Mouse (Mus musculus): Measurements from ENCODE around the gene Dcaf1.

Dcaf1 gene

GRCm38 (mm10) chr9:106821618-106822380 lies at the start of gene Dcaf1:
Gene Dcaf1 (plus strand): TSS chr9:106821874.
- DNase-seq (ENCODE audit: low read depth, low spot score): peak; percentile 96

GRCm38 (mm10) chr9:106776116-106776515 lies 45.6 kb upstream of the Dcaf1 start:
- DNase-seq (ENCODE audit: low read depth, low spot score): no peak

DNA sequence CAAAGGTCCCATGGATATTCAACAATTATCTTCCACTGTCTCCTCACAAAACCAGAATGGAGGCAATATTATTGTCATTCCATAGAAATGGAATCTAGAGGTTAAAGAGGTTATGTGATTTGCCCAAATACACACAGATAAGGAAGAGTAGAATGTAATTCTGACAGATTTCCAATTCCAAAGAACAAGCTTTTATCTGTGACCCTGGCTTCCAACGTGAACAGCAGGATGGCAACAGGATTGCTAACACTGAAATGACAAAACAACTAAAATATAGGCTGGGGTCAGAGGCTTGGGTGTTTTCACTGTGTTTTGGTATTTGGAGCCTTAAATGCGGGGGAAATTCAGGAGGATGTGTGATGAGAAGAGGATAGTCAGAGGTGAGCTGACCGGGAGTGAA lies 44.3 kb upstream of the Dcaf1 start:
- no peak for DNase-seq (ENCODE audit: low read depth, low spot score)

GRCm38 (mm10) chr9:106778319-106778718 lies 43.4 kb upstream of the Dcaf1 start:
- DNase-seq (ENCODE audit: low read depth, low spot score): no peak

DNA sequence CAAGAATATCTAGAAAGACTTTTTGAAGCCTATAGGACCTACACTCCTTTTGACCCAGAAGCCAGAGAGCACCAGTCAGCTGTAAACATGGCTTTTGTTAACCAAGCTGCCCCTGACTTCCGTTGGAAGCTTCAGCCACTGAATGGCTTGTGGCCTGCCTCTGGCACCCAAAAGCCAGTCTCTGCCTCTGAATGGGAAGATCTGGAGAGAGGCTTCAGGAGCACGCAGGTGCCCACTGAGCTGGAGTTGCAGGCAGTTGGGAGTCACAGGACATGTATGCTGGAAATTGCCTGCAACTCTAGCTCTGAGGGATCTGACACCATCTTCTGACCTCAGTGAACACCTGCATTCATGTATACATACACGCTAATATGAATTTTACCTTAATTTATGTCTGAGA lies 41.6 kb upstream of the Dcaf1 start:
- DNase-seq (ENCODE audit: low read depth, low spot score): no peak

- no peak for DNase-seq (ENCODE audit: low read depth, low spot score)
Observed at GRCm38 (mm10) chr9:106783554-106783953, 38.1 kb upstream of the Dcaf1 start.

DNA sequence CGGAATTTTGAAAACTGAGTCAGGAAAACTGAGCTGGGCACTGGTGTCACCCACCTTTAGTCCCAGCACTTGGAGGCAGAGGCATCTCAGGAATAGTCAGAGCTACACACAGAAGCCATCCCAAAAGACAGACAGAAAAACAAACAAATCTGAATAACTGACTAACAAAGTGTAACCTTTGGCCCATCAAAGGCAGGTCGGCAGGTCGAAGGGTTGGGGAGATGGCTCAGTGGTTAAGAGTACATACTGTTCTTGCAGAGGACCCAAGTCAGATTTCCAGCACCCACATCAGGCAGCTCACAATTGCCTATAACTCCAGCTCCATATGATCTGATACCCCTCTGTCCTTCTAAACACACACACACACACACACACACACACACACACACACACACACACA lies 36.5 kb upstream of the Dcaf1 start:
- DNase-seq (ENCODE audit: low read depth, low spot score): no peak

GRCm38 (mm10) chr9:106787979-106788811 lies 33.5 kb upstream of the Dcaf1 start:
- no peak for DNase-seq (ENCODE audit: low read depth, low spot score)

GRCm38 (mm10) chr9:106788812-106789321 lies 32.8 kb upstream of the Dcaf1 start, which contains the start of gene Rad54l2:
Gene Rad54l2 (minus strand): TSS chr9:106789194.
- DNase-seq (ENCODE audit: low read depth, low spot score): peak; percentile 48

- DNase-seq (ENCODE audit: low read depth, low spot score): no peak
Observed at GRCm38 (mm10) chr9:106789363-106789762, 32.3 kb upstream of the Dcaf1 start.

GRCm38 (mm10) chr9:106790831-106791230 lies 30.8 kb upstream of the Dcaf1 start:
- DNase-seq (ENCODE audit: low read depth, low spot score): no peak

- no peak for DNase-seq (ENCODE audit: low read depth, low spot score)
Observed at GRCm38 (mm10) chr9:106806503-106806902, 15.2 kb upstream of the Dcaf1 start.

DNA sequence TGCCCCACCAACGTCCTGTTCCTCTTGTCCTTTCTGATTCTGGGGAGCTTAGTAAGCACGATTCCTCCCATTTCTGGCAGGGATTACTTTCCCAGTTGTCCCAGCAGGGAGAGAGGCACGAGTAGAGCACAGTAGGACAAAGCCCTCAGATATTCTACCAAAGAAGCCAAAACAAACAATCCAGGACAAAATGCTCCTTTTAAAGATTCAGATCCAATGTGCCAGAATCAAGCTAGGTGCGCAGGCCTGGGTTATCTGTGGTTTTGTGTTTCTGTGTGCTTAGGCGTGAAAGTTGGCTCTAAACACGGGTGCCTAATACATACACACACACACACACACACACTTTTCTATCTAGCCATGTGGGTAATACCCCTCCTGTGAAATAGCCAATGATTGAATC lies 3.5 kb upstream of the Dcaf1 start:
- no peak for DNase-seq (ENCODE audit: low read depth, low spot score)

DNA sequence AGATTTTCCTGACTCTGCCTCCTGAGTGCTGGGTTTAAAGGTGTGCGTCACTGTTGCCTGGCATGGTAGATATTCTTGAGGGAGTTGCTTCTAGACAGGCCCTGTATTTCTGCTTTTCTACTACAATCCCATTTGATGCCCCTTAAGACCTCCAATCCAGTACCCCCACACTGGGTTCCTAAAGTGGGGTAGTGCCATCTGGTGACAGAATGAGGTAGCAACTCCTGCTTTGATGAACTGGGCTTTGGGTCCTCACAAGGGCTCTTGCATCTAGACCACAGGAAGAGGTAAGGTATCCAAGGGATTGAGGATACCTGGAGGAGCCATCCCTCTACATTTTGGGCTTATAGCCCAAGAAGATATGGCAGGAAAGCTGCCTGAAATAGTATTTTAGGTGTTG lies 2.5 kb upstream of the Dcaf1 start:
- no peak for DNase-seq (ENCODE audit: low read depth, low spot score)

DNA sequence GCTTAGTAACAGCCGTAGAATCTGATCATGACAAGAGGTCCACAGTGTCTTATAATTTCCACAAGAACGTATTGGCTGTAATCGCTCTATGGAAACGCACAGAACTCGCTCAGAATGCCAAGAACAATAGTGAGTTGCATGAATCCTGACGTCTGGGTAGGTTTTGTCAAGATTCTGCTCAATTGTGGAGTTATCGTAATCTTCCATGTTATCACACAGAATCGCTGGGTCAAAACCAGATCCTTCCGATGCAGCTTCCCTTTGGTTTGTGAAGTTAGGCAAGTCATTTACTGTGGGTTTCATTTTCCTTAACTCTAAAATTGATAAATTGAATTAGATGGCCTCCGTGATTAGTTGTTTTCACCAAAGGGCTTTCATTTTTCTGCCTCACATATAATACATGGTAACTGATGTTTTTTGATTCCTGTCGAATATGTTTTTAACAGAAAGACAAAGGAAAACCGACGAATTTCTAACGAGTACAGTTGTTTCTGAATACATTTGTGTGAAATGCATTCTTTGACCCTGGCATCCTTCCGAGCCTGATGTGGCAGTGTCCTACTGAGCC lies 540 bp upstream of the Dcaf1 start:
- no peak for DNase-seq (ENCODE audit: low read depth, low spot score)

GRCm38 (mm10) chr9:106822381-106823104 lies 869 bp downstream of the Dcaf1 start:
- DNase-seq (ENCODE audit: low read depth, low spot score): peak; percentile 60

- no peak for DNase-seq (ENCODE audit: low read depth, low spot score)
Observed at GRCm38 (mm10) chr9:106840569-106840968, 18.9 kb downstream of the Dcaf1 start.

- no peak for DNase-seq (ENCODE audit: low read depth, low spot score)
Observed at GRCm38 (mm10) chr9:106842800-106843199, 21.1 kb downstream of the Dcaf1 start.

GRCm38 (mm10) chr9:106856664-106857063 lies 35.0 kb downstream of the Dcaf1 start:
- DNase-seq (ENCODE audit: low read depth, low spot score): no peak

- DNase-seq (ENCODE audit: low read depth, low spot score): no peak
Observed at GRCm38 (mm10) chr9:106858036-106858435, 36.4 kb downstream of the Dcaf1 start.

DNA sequence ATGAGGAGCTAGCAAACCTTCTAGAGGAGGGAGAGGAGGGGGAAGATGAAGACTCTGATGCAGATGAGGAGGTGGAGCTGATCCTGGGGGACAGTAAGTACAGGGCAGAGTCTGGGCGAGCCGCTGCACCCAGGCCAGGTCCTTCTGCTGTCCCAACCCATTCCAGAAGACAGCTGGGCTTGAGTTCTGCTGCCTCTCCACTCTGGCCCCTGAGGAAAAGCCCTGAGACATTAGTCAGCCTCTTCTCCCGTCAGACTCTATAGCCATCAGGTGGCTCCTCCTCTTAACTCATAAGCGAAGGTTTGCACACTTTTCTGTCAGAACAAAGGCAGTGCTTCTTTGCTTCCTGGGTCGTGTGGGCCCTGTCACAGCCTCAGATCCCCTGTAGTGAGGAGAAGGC lies 52.5 kb downstream of the Dcaf1 start:
- no peak for DNase-seq (ENCODE audit: low read depth, low spot score)

- no peak for DNase-seq (ENCODE audit: low read depth, low spot score)
Observed at GRCm38 (mm10) chr9:106876666-106877065, 55.0 kb downstream of the Dcaf1 start.

Measured in skeletal muscle tissue, adult 2 months (tissue).